Mouse (Mus musculus): Measurements from ENCODE around the gene Atp7a. TPM values are rescaled to one million over a fixed set of nuclear protein-coding genes. Genes with fewer than 3 reads are reported as not detected.

Atp7a gene
- polyA plus RNA-seq, 1 experiment from 2014 or later, result 25.3 TPM

DNA sequence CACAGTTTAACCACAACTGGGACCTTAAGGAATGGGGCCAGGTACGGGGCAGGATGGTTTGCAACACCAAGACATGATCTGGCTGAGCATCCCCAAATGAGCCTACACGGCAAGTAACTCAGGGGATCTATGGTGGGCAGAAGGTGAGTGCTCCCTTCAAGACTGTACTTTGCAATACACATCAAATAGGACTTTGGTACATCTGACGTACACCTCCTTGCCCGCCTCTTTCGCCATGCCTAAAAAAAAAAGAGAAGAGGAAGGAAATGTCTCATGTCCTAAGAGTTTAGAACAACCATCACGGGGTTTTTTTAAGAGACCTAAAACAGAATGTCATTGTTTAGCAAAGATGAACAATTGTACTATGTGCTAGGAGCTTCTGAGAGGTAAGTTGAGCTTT, 115.9 kb downstream of the Atp7a start, which contains the start of gene Tlr13:
Gene Tlr13 (plus strand): TSS at position 269 of the 400 bp plus-strand sequence.
- H3K27ac ChIP-seq (ENCODE audit: low read depth, low read length), result no peak within 1 kb of the TSS
- H3K9ac ChIP-seq (ENCODE audit: low read depth, low read length), result no peak within 1 kb of the TSS
- ATAC-seq (ENCODE audit: low FRiP score), result no peak
- H3K9me3 ChIP-seq (ENCODE audit: control insufficient read depth, low read length), result no peaks in the 10 kb centered on the region
- no peaks in the 10 kb centered on the region for H3K36me3 ChIP-seq (ENCODE audit: control insufficient read depth, insufficient read depth, low read length)
- WGBS, result 84% methylated on average over 6 of the region's 6 CpGs
- no peak for DNase-seq (ENCODE audit: low spot score)
- no peaks in the 10 kb centered on the region for H3K27me3 ChIP-seq (ENCODE audit: control insufficient read depth, insufficient read depth, low read length)
- no peak within 1 kb of the TSS for H3K4me3 ChIP-seq (ENCODE audit: low read depth, low read length)
- H3K4me1 ChIP-seq (replicated peaks; ENCODE audit: control insufficient read depth, insufficient read depth, low read length), result no peaks in the 10 kb centered on the region
- H3K4me2 ChIP-seq (replicated peaks; ENCODE audit: low read depth, low read length), result no peak within 1 kb of the TSS

DNA sequence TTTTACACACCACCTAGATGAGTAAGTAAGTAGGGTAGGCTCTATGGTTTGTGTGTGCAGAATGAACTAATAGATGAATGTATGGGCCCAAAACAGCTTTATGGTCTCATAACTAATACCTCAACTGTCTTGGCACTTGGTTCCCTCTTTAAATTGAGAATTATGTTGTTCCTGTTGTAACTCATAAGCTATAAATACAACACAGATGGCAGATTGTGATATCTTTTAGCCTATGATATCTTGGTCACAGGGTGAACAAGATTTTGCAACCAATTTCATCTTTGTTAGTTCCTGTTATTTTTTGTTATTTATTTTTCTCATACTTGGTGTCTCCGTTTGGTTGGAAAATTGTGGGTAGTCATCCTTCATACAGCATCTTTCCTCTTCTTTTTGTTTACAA, 121.1 kb downstream of the Atp7a start:
- no peak for ATAC-seq (ENCODE audit: low FRiP score)
- H3K27me3 ChIP-seq (ENCODE audit: control insufficient read depth, insufficient read depth, low read length), result no peaks in the 10 kb centered on the region
- no peaks in the 10 kb centered on the region for H3K9me3 ChIP-seq (ENCODE audit: control insufficient read depth, low read length)
- H3K36me3 ChIP-seq (ENCODE audit: control insufficient read depth, insufficient read depth, low read length), result no peaks in the 10 kb centered on the region
- H3K27ac ChIP-seq (ENCODE audit: low read depth, low read length), result no peak overlapping the region
- WGBS, result 67% methylated on average over 1 of the region's 1 CpGs
- no peak overlapping the region for H3K4me2 ChIP-seq (replicated peaks; ENCODE audit: low read depth, low read length)
- H3K4me3 ChIP-seq (ENCODE audit: low read depth, low read length), result no peak overlapping the region
- H3K4me1 ChIP-seq (replicated peaks; ENCODE audit: control insufficient read depth, insufficient read depth, low read length), result no peaks in the 10 kb centered on the region
- no peak overlapping the region for H3K9ac ChIP-seq (ENCODE audit: low read depth, low read length)
- no peak for DNase-seq (ENCODE audit: low spot score)

DNA sequence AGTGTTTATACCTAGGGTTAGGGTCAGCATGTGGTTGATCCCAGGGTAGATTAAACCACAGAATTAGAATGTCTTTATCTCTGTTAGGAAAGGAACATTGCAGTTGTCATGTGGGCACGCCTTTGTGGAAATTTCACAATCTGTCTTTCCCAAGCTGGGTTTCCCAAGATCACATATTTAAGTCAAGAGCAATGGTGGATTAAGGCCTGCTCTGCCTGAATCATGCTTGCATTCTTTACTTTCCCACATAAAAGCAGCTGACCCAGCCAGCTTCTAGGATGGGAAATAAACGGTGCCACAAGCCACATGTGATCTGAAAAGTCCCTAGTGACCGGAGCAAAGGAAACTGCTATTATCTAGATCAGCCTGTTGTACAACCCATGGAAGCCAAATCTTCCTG, 122.4 kb downstream of the Atp7a start:
- Histone ChIP-seq H3K27ac (ENCODE audit: low read depth, low read length) (no peak overlapping the region), H3K4me2 (replicated peaks; ENCODE audit: low read depth, low read length) (no peak overlapping the region), H3K36me3 (ENCODE audit: control insufficient read depth, insufficient read depth, low read length) (no peaks in the 10 kb centered on the region), H3K27me3 (ENCODE audit: control insufficient read depth, insufficient read depth, low read length) (no peaks in the 10 kb centered on the region), H3K4me1 (replicated peaks; ENCODE audit: control insufficient read depth, insufficient read depth, low read length) (no peaks in the 10 kb centered on the region), H3K9me3 (ENCODE audit: control insufficient read depth, low read length) (no peaks in the 10 kb centered on the region), H3K4me3 (ENCODE audit: low read depth, low read length) (no peak overlapping the region), H3K9ac (ENCODE audit: low read depth, low read length) (no peak overlapping the region)
- ATAC-seq (ENCODE audit: low FRiP score) (no peak), DNase-seq (ENCODE audit: low spot score) (no peak)
- whole genome bisulfite sequencing, result 94% methylated on average over 3 of the region's 3 CpGs

DNA sequence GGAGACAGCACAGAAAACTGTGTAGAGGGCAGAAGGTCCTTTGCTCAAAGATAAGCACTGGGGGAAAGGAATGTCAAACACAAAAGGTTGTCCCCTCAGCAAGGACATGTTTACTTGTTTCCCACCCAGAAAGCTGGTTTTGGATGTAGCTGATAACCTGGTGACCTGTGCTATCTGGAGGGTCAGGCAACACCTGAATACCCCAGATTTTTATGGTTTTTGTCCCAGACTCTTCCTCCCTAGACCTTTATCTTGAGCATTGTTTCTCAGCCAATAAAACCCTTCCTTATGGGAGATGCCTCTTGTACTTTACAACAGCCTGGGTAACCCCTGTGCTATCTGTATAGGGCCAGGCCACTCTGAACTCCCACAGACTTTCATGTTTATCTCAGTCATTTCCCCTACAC, 127.1 kb downstream of the Atp7a start:
- ATAC-seq (ENCODE audit: low FRiP score) (no peak), DNase-seq (ENCODE audit: low spot score) (no peak)
- Histone ChIP-seq H3K9ac (ENCODE audit: low read depth, low read length) (no peak overlapping the region), H3K27me3 (ENCODE audit: control insufficient read depth, insufficient read depth, low read length) (no peaks in the 10 kb centered on the region), H3K4me1 (replicated peaks; ENCODE audit: control insufficient read depth, insufficient read depth, low read length) (no peaks in the 10 kb centered on the region), H3K4me3 (ENCODE audit: low read depth, low read length) (no peak overlapping the region), H3K9me3 (ENCODE audit: control insufficient read depth, low read length) (no peaks in the 10 kb centered on the region), H3K4me2 (replicated peaks; ENCODE audit: low read depth, low read length) (no peak overlapping the region), H3K27ac (ENCODE audit: low read depth, low read length) (no peak overlapping the region), H3K36me3 (ENCODE audit: control insufficient read depth, insufficient read depth, low read length) (no peaks in the 10 kb centered on the region)

DNA sequence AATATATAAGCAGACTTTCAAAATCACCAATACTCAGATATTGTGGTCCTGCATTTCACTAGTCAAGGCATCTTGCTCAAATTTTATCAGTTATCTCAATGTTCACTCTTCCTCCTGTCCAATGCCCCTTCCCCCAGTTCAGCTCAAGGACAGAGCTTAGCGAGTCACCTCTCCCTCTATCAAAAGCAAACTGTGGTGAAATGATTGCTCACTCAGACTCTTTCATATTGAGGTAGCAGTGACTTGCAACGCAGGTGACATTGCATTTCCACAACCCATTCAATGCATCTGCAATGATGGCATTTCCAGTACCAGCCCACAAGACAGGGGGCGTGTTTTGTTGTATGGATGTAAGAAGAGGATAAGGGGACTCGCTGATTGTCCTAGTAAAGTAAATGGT, 128.8 kb downstream of the Atp7a start:
- Histone ChIP-seq H3K4me1 (replicated peaks; ENCODE audit: control insufficient read depth, insufficient read depth, low read length) (no peaks in the 10 kb centered on the region), H3K4me2 (replicated peaks; ENCODE audit: low read depth, low read length) (no peak overlapping the region), H3K27ac (ENCODE audit: low read depth, low read length) (no peak overlapping the region), H3K27me3 (ENCODE audit: control insufficient read depth, insufficient read depth, low read length) (no peaks in the 10 kb centered on the region), H3K36me3 (ENCODE audit: control insufficient read depth, insufficient read depth, low read length) (no peaks in the 10 kb centered on the region), H3K4me3 (ENCODE audit: low read depth, low read length) (no peak overlapping the region), H3K9ac (ENCODE audit: low read depth, low read length) (no peak overlapping the region), H3K9me3 (ENCODE audit: control insufficient read depth, low read length) (no peaks in the 10 kb centered on the region)
- no peak for ATAC-seq (ENCODE audit: low FRiP score)
- 72% methylated on average over 4 of the region's 4 CpGs for WGBS
- no peak for DNase-seq (ENCODE audit: low spot score)

DNA sequence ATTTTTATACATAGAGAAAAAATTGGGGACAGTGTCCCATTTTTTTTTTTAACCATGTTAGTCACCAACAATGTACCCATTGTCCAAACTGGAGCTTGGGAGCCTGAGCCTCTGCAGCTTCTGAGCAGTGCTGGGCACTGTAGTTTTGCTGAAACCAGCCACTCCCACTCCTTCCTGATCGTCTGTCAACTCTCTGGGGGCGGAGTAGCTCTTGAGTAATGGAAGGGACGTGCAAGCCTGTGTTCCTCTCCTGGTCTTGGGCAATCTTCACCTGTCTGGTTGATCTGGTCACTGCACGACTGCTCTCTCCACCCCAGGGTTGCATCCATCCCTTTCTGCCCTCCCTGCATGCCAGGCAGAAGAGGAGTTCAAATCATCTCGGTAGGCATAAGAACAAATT, 136.9 kb downstream of the Atp7a start:
- H3K27me3 ChIP-seq (ENCODE audit: control insufficient read depth, insufficient read depth, low read length), result no peaks in the 10 kb centered on the region
- ATAC-seq (ENCODE audit: low FRiP score), result no peak
- H3K4me2 ChIP-seq (replicated peaks; ENCODE audit: low read depth, low read length), result no peak overlapping the region
- H3K36me3 ChIP-seq (ENCODE audit: control insufficient read depth, insufficient read depth, low read length), result no peaks in the 10 kb centered on the region
- no peak for DNase-seq (ENCODE audit: low spot score)
- 63% methylated on average over 5 of the region's 5 CpGs for WGBS
- no peak overlapping the region for H3K9ac ChIP-seq (ENCODE audit: low read depth, low read length)
- H3K27ac ChIP-seq (ENCODE audit: low read depth, low read length), result no peak overlapping the region
- H3K9me3 ChIP-seq (ENCODE audit: control insufficient read depth, low read length), result no peaks in the 10 kb centered on the region
- no peaks in the 10 kb centered on the region for H3K4me1 ChIP-seq (replicated peaks; ENCODE audit: control insufficient read depth, insufficient read depth, low read length)
- H3K4me3 ChIP-seq (ENCODE audit: low read depth, low read length), result no peak overlapping the region

DNA sequence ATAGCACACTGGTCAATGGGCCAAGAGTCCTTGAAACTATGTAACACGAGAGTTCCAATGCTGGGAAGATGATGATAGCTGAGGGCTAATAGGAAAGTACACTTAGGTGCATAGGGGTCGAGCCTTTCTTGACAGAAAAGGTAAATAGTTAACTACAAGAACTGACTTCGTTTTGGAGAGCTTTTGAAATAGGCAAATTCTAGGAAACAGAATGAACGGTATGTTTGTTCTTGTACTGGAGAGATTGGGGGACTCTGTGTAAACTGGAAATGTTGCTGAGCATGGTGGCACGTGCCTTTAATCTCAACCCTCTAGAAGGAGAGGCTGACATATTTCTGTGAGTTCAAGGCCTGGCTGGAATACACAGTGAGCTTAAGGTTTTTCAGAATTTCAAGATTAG, 137.5 kb downstream of the Atp7a start:
- ATAC-seq (ENCODE audit: low FRiP score) (no peak), DNase-seq (ENCODE audit: low spot score) (no peak)
- WGBS, result 80% methylated on average over 5 of the region's 5 CpGs
- H3K4me1 ChIP-seq (replicated peaks; ENCODE audit: control insufficient read depth, insufficient read depth, low read length), result no peaks in the 10 kb centered on the region
- H3K4me3 ChIP-seq (ENCODE audit: low read depth, low read length), result no peak overlapping the region
- no peaks in the 10 kb centered on the region for H3K9me3 ChIP-seq (ENCODE audit: control insufficient read depth, low read length)
- H3K36me3 ChIP-seq (ENCODE audit: control insufficient read depth, insufficient read depth, low read length), result no peaks in the 10 kb centered on the region
- H3K27ac ChIP-seq (ENCODE audit: low read depth, low read length), result no peak overlapping the region
- no peak overlapping the region for H3K4me2 ChIP-seq (replicated peaks; ENCODE audit: low read depth, low read length)
- no peak overlapping the region for H3K9ac ChIP-seq (ENCODE audit: low read depth, low read length)
- H3K27me3 ChIP-seq (ENCODE audit: control insufficient read depth, insufficient read depth, low read length), result no peaks in the 10 kb centered on the region

DNA sequence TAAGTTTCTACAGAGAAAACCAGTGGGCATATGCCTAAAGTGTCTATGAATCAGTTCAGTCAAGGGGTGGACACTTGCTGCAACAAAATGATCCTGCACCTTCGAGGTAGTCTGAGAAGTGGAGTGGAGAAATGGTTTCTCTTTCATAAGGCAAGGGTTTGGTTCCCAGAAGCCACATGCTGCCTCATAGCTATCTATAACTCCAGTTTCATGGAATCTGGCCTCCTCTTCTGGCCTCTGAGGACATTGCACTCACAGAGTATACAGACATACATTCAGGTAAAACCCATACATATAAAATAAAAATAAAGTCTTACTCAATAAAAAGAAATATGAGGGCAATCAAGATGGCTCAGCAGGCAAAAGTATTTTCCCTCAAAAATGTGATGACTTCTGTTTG, 138.0 kb downstream of the Atp7a start:
- Histone ChIP-seq H3K36me3 (ENCODE audit: control insufficient read depth, insufficient read depth, low read length) (no peaks in the 10 kb centered on the region), H3K27me3 (ENCODE audit: control insufficient read depth, insufficient read depth, low read length) (no peaks in the 10 kb centered on the region), H3K27ac (ENCODE audit: low read depth, low read length) (no peak overlapping the region), H3K4me3 (ENCODE audit: low read depth, low read length) (no peak overlapping the region), H3K4me1 (replicated peaks; ENCODE audit: control insufficient read depth, insufficient read depth, low read length) (no peaks in the 10 kb centered on the region), H3K9me3 (ENCODE audit: control insufficient read depth, low read length) (no peaks in the 10 kb centered on the region), H3K4me2 (replicated peaks; ENCODE audit: low read depth, low read length) (no peak overlapping the region), H3K9ac (ENCODE audit: low read depth, low read length) (no peak overlapping the region)
- 67% methylated on average over 1 of the region's 1 CpGs for WGBS
- no peak for ATAC-seq (ENCODE audit: low FRiP score)
- no peak for DNase-seq (ENCODE audit: low spot score)

DNA sequence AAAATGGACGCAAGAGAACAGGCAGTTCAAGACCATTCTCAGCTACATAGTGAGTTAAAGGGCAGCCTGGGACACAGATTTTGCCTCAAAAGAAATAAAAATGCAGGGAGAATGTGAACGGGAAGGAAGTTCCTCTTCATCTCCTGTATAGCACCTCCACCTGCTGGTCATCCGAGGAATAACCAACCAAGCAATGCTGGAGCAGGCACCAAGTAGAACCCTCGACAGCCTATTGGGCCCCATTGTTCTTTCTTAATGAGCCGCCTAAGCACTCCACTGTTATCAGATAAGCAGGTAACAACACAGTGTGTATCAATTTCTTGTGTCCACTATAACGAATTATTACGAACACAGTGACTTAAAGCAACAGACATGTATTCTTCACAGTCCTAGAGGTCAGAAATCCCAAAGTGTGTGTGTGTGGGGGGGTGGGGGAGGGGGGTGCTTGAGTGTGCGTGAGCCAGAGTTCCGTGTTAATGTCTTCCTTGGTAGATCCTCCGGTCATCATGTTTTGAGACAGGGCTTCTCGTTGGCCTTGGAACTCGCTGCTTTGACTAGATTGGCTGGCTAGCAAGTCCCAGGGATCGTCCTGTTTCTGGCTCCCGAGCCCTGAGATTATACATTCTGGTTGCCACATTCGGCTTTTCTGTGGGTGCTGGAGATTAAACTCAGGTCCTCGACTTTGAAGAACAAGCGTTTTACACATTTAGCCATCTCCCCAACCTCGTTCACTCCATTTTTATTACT, 144.2 kb downstream of the Atp7a start:
- Histone ChIP-seq H3K27me3 (ENCODE audit: control insufficient read depth, insufficient read depth, low read length) (no peaks in the 10 kb centered on the region), H3K27ac (ENCODE audit: low read depth, low read length) (no peak overlapping the region), H3K4me2 (replicated peaks; ENCODE audit: low read depth, low read length) (peak overlapping the region; percentile 32), H3K4me3 (ENCODE audit: low read depth, low read length) (peak overlapping the region; percentile 12; the same call in 1 of the 2 replicates), H3K9ac (ENCODE audit: low read depth, low read length) (no peak overlapping the region), H3K9me3 (ENCODE audit: control insufficient read depth, low read length) (no peaks in the 10 kb centered on the region), H3K36me3 (ENCODE audit: control insufficient read depth, insufficient read depth, low read length) (no peaks in the 10 kb centered on the region), H3K4me1 (replicated peaks; ENCODE audit: control insufficient read depth, insufficient read depth, low read length) (no peaks in the 10 kb centered on the region)
- ATAC-seq (ENCODE audit: low FRiP score), result peak; percentile 81; the same call in 1 of the 2 replicates
- 29% methylated on average over 18 of the region's 18 CpGs for WGBS
- peak; percentile 81 for DNase-seq (ENCODE audit: low spot score)
